Mouse (Mus musculus): Measurements from ENCODE around the gene Anapc11. TPM values are rescaled to one million over a fixed set of nuclear protein-coding genes. Genes with fewer than 3 reads are reported as not detected.

Anapc11 gene
- polyA plus RNA-seq, 1 experiment: 84.0 TPM

- TF ChIP-seq EP300 (IDR thresholded peaks at IDR 0.05; ENCODE audit: insufficient read depth, low read depth, low read length) (no peak), POLR2A (IDR thresholded peaks at IDR 0.05; ENCODE audit: insufficient read depth, low read length) (peak; percentile 36), CTCF (IDR thresholded peaks at IDR 0.05; ENCODE audit: low read depth, low read length) (no peak)
- Histone ChIP-seq H3K4me1 (ENCODE audit: control insufficient read depth, insufficient read depth, low read length) (no peaks in the 10 kb centered on the region), H3K27me3 (ENCODE audit: control insufficient read depth, insufficient read depth, low read length, poor library complexity, severe bottlenecking) (no peaks in the 10 kb centered on the region), H3K9me3 (replicated peaks; ENCODE audit: control insufficient read depth, insufficient read depth, low read length, poor library complexity, severe bottlenecking) (no peaks in the 10 kb centered on the region), H3K9ac (ENCODE audit: low read depth, poor library complexity, severe bottlenecking) (peak within 1 kb of the TSS; percentile 99), H3K4me3 (ENCODE audit: low read depth, low read length) (peak within 1 kb of the TSS; percentile 93), H3K36me3 (ENCODE audit: control insufficient read depth, insufficient read depth, low read length, poor library complexity, severe bottlenecking) (peaks cover 6% of the 10 kb centered on the region; the same call in 1 of the 2 replicates), H3K27ac (ENCODE audit: insufficient read depth, low read length) (peak within 1 kb of the TSS; percentile 68)
Measured at GRCm38 (mm10) chr11:120633520-120634343, 35.5 kb downstream of the Anapc11 start, which contains the start of gene Mafg. TSS of gene Mafg (minus strand) at chr11:120633600.

- Histone ChIP-seq H3K27ac (ENCODE audit: insufficient read depth, low read length) (no peak overlapping the region), H3K9ac (ENCODE audit: low read depth, poor library complexity, severe bottlenecking) (peak overlapping the region; percentile 99; the same call in 1 of the 2 replicates), H3K27me3 (ENCODE audit: control insufficient read depth, insufficient read depth, low read length, poor library complexity, severe bottlenecking) (no peaks in the 10 kb centered on the region), H3K4me1 (ENCODE audit: control insufficient read depth, insufficient read depth, low read length) (no peaks in the 10 kb centered on the region), H3K36me3 (ENCODE audit: control insufficient read depth, insufficient read depth, low read length, poor library complexity, severe bottlenecking) (no peaks in the 10 kb centered on the region), H3K9me3 (replicated peaks; ENCODE audit: control insufficient read depth, insufficient read depth, low read length, poor library complexity, severe bottlenecking) (no peaks in the 10 kb centered on the region), H3K4me3 (ENCODE audit: low read depth, low read length) (no peak overlapping the region)
- TF ChIP-seq CTCF (IDR thresholded peaks at IDR 0.05; ENCODE audit: low read depth, low read length) (no peak), EP300 (IDR thresholded peaks at IDR 0.05; ENCODE audit: insufficient read depth, low read depth, low read length) (no peak), POLR2A (IDR thresholded peaks at IDR 0.05; ENCODE audit: insufficient read depth, low read length) (no peak)
Measured at GRCm38 (mm10) chr11:120634810-120635209, 36.6 kb downstream of the Anapc11 start.

- Histone ChIP-seq H3K9me3 (replicated peaks; ENCODE audit: control insufficient read depth, insufficient read depth, low read length, poor library complexity, severe bottlenecking) (no peaks in the 10 kb centered on the region), H3K4me1 (ENCODE audit: control insufficient read depth, insufficient read depth, low read length) (peaks cover 9% of the 10 kb centered on the region), H3K36me3 (ENCODE audit: control insufficient read depth, insufficient read depth, low read length, poor library complexity, severe bottlenecking) (no peaks in the 10 kb centered on the region), H3K27me3 (ENCODE audit: control insufficient read depth, insufficient read depth, low read length, poor library complexity, severe bottlenecking) (no peaks in the 10 kb centered on the region), H3K9ac (ENCODE audit: low read depth, poor library complexity, severe bottlenecking) (no peak overlapping the region), H3K4me3 (ENCODE audit: low read depth, low read length) (no peak overlapping the region), H3K27ac (ENCODE audit: insufficient read depth, low read length) (no peak overlapping the region)
- TF ChIP-seq CTCF (IDR thresholded peaks at IDR 0.05; ENCODE audit: low read depth, low read length): no peak
- TF ChIP-seq POLR2A (IDR thresholded peaks at IDR 0.05; ENCODE audit: insufficient read depth, low read length): no peak
Measured at GRCm38 (mm10) chr11:120641255-120641654, 43.0 kb downstream of the Anapc11 start.

GRCm38 (mm10) chr11:120641869-120642268, 43.6 kb downstream of the Anapc11 start:
- H3K4me1 ChIP-seq (ENCODE audit: control insufficient read depth, insufficient read depth, low read length): peaks cover 9% of the 10 kb centered on the region
- no peaks in the 10 kb centered on the region for H3K27me3 ChIP-seq (ENCODE audit: control insufficient read depth, insufficient read depth, low read length, poor library complexity, severe bottlenecking)
- H3K36me3 ChIP-seq (ENCODE audit: control insufficient read depth, insufficient read depth, low read length, poor library complexity, severe bottlenecking): no peaks in the 10 kb centered on the region
- TF ChIP-seq EP300 (IDR thresholded peaks at IDR 0.05; ENCODE audit: insufficient read depth, low read depth, low read length): no peak
- TF ChIP-seq POLR2A (IDR thresholded peaks at IDR 0.05; ENCODE audit: insufficient read depth, low read length): no peak
- no peak for TF ChIP-seq CTCF (IDR thresholded peaks at IDR 0.05; ENCODE audit: low read depth, low read length)
- no peak overlapping the region for H3K27ac ChIP-seq (ENCODE audit: insufficient read depth, low read length)
- no peaks in the 10 kb centered on the region for H3K9me3 ChIP-seq (replicated peaks; ENCODE audit: control insufficient read depth, insufficient read depth, low read length, poor library complexity, severe bottlenecking)
- H3K4me3 ChIP-seq (ENCODE audit: low read depth, low read length): no peak overlapping the region
- no peak overlapping the region for H3K9ac ChIP-seq (ENCODE audit: low read depth, poor library complexity, severe bottlenecking)

- H3K27me3 ChIP-seq (ENCODE audit: control insufficient read depth, insufficient read depth, low read length, poor library complexity, severe bottlenecking): no peaks in the 10 kb centered on the region
- no peaks in the 10 kb centered on the region for H3K36me3 ChIP-seq (ENCODE audit: control insufficient read depth, insufficient read depth, low read length, poor library complexity, severe bottlenecking)
- H3K9me3 ChIP-seq (replicated peaks; ENCODE audit: control insufficient read depth, insufficient read depth, low read length, poor library complexity, severe bottlenecking): no peaks in the 10 kb centered on the region
- H3K9ac ChIP-seq (ENCODE audit: low read depth, poor library complexity, severe bottlenecking): peak overlapping the region; percentile 68
- no peak overlapping the region for H3K27ac ChIP-seq (ENCODE audit: insufficient read depth, low read length)
- TF ChIP-seq EP300 (IDR thresholded peaks at IDR 0.05; ENCODE audit: insufficient read depth, low read depth, low read length): no peak
- no peak for TF ChIP-seq POLR2A (IDR thresholded peaks at IDR 0.05; ENCODE audit: insufficient read depth, low read length)
- TF ChIP-seq CTCF (IDR thresholded peaks at IDR 0.05; ENCODE audit: low read depth, low read length): no peak
- H3K4me3 ChIP-seq (ENCODE audit: low read depth, low read length): peak overlapping the region; percentile 69
- peaks cover 9% of the 10 kb centered on the region for H3K4me1 ChIP-seq (ENCODE audit: control insufficient read depth, insufficient read depth, low read length)
Measured at GRCm38 (mm10) chr11:120642939-120643600, 44.8 kb downstream of the Anapc11 start.

- Histone ChIP-seq H3K4me3 (ENCODE audit: low read depth, low read length) (peak within 1 kb of the TSS; percentile 69), H3K27ac (ENCODE audit: insufficient read depth, low read length) (no peak within 1 kb of the TSS), H3K36me3 (ENCODE audit: control insufficient read depth, insufficient read depth, low read length, poor library complexity, severe bottlenecking) (no peaks in the 10 kb centered on the region), H3K4me1 (ENCODE audit: control insufficient read depth, insufficient read depth, low read length) (peaks cover 9% of the 10 kb centered on the region), H3K9ac (ENCODE audit: low read depth, poor library complexity, severe bottlenecking) (peak within 1 kb of the TSS; percentile 68), H3K27me3 (ENCODE audit: control insufficient read depth, insufficient read depth, low read length, poor library complexity, severe bottlenecking) (no peaks in the 10 kb centered on the region), H3K9me3 (replicated peaks; ENCODE audit: control insufficient read depth, insufficient read depth, low read length, poor library complexity, severe bottlenecking) (no peaks in the 10 kb centered on the region)
- TF ChIP-seq POLR2A (IDR thresholded peaks at IDR 0.05; ENCODE audit: insufficient read depth, low read length) (peak; percentile 77), EP300 (IDR thresholded peaks at IDR 0.05; ENCODE audit: insufficient read depth, low read depth, low read length) (no peak)
Measured at GRCm38 (mm10) chr11:120643601-120643987, 45.4 kb downstream of the Anapc11 start, which contains the start of gene Pycr1. TSS of gene Pycr1 (minus strand) at chr11:120643769.

Measured in ES-Bruce4 (cell line).